Mouse (Mus musculus) kidney, embryonic 16.5 days (tissue): ENCODE results near the gene Tmppe. TPM values are rescaled to one million over a fixed set of nuclear protein-coding genes. Genes with fewer than 3 reads are reported as not detected.

Experiments
- ATAC-seq: fragments of 200-750 bp; cut with Nextera tagmentation; 2 replicates; pipeline ENCODE4 v1.8.0; 2017; ENCODE audit warnings: moderate TSS enrichment; ENCODE audit not compliant: low FRiP score, low TSS enrichment
- H3K27ac ChIP-seq: fragments of 300-500 bp; sonication (generic); 2 replicates; pipeline ENCODE4 v1.5.1; 2014; ENCODE audit warnings: low read length
- H3K27me3 ChIP-seq: fragments of 300-500 bp; sonication (generic); 2 replicates; pipeline ENCODE4 v1.6.1; 2014; ENCODE audit warnings: low read length, control low read depth, mixed read lengths; ENCODE audit not compliant: insufficient read depth
- H3K36me3 ChIP-seq: fragments of 300-500 bp; sonication (generic); 2 replicates; pipeline ENCODE4 v1.6.1; 2014; ENCODE audit warnings: low read length, control low read depth, mixed read lengths; ENCODE audit not compliant: insufficient read depth
- H3K4me1 ChIP-seq: fragments of 300-500 bp; sonication (generic); 2 replicates; pipeline ENCODE4 v1.6.1; 2014; ENCODE audit warnings: low read length, control low read depth, mixed read lengths; ENCODE audit not compliant: insufficient read depth
- H3K4me2 ChIP-seq: fragments of 300-500 bp; sonication (generic); replicated peaks from 2 replicates; pipeline ENCODE4 v1.6.1; 2014; ENCODE audit warnings: low read depth, low read length
- H3K4me3 ChIP-seq: fragments of 300-500 bp; sonication (generic); 2 replicates; pipeline ENCODE4 v1.5.1; 2014; ENCODE audit warnings: mild to moderate bottlenecking, low read length
- H3K9ac ChIP-seq: fragments of 300-500 bp; sonication (generic); replicated peaks from 2 replicates; pipeline ENCODE4 v1.6.1; 2014; ENCODE audit warnings: low read length
- H3K9me3 ChIP-seq: fragments of 300-500 bp; sonication (generic); 2 replicates; pipeline ENCODE4 v1.6.1; 2016; ENCODE audit warnings: low read length, control low read depth
- WGBS: fragments of 180-500 bp; shearing (Covaris S2); extraction: QIAGEN DNeasy Blood & Tissue Kit; methylation state at CpG from one replicate; pipeline ENCODE4 v1.1.7; 2014; 5-methylcytosine and 5-hydroxymethylcytosine counted together
- polyA plus RNA-seq: library from polyadenylated mRNA; unstranded; fragments of >200 nt; fragmentation: Nextera tagmentation; extraction: Ambion mirVana; gene quantifications from 2 replicates; pipeline ENCODE4 v1.2.1, GENCODE M21; 2015

Tmppe gene
- polyA plus RNA-seq, 1 experiment from 2014 or later = 15.3 TPM

DNA sequence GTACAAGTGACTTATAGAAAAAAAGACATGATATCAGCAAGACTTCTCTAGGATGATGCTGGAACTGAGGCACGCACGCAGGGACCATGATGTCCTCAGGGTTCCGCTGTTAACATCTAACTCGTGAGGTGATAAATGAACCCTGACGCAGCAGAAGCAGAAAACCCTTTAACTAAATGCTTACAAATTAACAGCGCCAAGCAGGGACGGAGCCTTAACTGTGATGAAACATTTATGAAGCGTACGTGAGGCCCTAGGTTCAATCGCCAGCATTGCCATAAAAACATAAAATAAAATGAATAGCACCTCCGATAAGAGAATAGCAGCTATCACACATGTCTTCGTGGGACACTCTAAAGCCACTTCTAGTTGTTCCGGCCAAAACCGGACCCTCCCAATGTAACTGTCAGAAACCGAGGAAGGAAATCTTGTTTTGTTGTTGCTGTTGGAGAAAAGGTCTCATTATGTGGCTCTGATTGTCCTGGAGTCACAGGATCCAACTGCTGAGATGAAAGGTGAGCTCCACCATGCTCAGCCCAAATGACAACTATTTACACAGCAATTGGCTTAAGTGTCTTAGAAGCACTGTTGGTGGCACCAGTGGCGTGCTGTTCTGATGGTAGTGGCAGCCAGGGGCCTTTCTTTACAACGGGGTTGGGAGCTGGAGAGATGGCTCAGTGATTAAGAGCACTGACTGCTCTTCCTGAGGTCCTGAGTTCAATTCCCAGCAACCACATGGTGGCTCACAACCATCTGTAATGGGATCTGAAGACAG, 17.8 kb upstream of the Tmppe start:
- Histone ChIP-seq H3K4me2 (no peak overlapping the region), H3K27me3 (no peaks in the 10 kb centered on the region), H3K9ac (no peak overlapping the region), H3K27ac (0 out of 2 replicates have a peak overlapping the region, but pooled peaks have one; percentile 34), H3K36me3 (peaks cover 42% of the 10 kb centered on the region), H3K9me3 (no peaks in the 10 kb centered on the region), H3K4me1 (0 out of 2 replicates have a peak, but pooled peaks cover 3% of the 10 kb centered on the region), H3K4me3 (no peak overlapping the region)
- ATAC-seq = no peak
- 59% methylated on average over 17 of the region's 17 CpGs for WGBS

DNA sequence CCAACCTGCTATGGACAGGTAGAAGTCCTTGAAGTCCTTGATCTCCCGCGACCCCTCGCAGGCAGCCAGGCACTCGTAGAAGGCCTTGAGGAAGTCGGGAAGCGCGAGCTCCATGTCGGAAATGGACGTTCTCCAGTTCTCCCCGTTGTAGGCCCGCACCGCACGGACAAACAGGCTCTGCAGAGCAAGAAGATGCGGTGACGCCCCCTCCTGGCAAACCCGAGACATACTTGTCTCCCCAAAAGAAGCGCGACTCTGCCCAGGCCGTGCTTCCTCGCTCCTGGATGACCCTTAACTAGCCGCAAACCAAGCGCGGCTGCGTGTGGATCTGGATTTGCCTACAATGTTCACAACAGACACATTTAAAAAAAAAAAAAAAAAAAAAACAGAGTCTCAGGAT, 16.2 kb upstream of the Tmppe start:
- no peak overlapping the region for H3K4me3 ChIP-seq
- H3K27me3 ChIP-seq = no peaks in the 10 kb centered on the region
- ATAC-seq = no peak
- H3K9ac ChIP-seq = no peak overlapping the region
- H3K9me3 ChIP-seq = no peaks in the 10 kb centered on the region
- peaks cover 14% of the 10 kb centered on the region for H3K4me1 ChIP-seq
- no peak overlapping the region for H3K27ac ChIP-seq
- WGBS = 94% methylated on average over 24 of the region's 24 CpGs
- no peak overlapping the region for H3K4me2 ChIP-seq
- H3K36me3 ChIP-seq = peaks cover 35% of the 10 kb centered on the region

DNA sequence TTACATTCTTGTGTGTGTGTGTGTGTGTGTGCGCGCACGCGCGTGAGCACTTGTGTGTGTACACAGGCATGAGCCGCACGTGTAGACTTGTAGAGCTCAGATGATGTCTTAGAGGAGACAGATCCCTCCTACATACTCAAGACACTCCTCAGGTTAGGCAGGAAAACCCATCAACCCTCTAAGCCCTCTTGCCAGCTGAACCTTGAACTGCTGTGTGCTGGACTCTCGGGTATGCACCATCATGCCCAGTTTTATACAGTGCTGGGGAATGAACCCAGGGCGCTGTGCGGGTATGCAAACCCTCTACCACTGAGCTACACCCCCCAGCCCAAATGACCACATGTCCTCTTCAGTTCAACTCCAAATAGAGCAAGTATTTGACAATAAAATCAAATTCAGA, 15.7 kb upstream of the Tmppe start:
- Histone ChIP-seq H3K4me3 (no peak overlapping the region), H3K27ac (no peak overlapping the region), H3K9ac (no peak overlapping the region), H3K4me1 (peaks cover 14% of the 10 kb centered on the region), H3K4me2 (no peak overlapping the region), H3K27me3 (no peaks in the 10 kb centered on the region), H3K36me3 (peaks cover 30% of the 10 kb centered on the region), H3K9me3 (no peaks in the 10 kb centered on the region)
- WGBS = 95% methylated on average over 10 of the region's 10 CpGs
- ATAC-seq = no peak

DNA sequence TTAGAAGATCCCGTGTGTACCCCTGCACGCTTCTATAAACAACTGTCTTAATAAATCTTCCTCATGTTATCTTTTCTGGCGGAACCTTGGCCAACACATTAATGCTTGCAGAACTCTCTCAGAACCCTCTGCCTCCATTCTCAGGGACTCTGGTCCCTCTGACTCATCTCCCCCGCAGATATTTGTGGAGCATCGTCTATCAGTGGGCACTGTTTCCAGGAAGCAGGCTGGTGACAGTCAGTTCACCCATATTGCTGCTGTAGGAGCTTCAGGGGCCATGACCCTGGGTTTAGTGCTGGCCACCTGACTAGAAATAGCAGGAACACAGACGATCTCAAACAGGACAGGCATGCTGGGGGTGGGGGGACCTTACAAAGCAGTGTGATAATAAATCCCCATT, 13.8 kb upstream of the Tmppe start:
- H3K27ac ChIP-seq = no peak overlapping the region
- no peak overlapping the region for H3K4me3 ChIP-seq
- no peaks in the 10 kb centered on the region for H3K27me3 ChIP-seq
- H3K4me2 ChIP-seq = no peak overlapping the region
- H3K9me3 ChIP-seq = no peaks in the 10 kb centered on the region
- peaks cover 19% of the 10 kb centered on the region for H3K4me1 ChIP-seq
- H3K36me3 ChIP-seq = peaks cover 28% of the 10 kb centered on the region
- no peak for ATAC-seq
- WGBS = 38% methylated on average over 6 of the region's 6 CpGs
- H3K9ac ChIP-seq = no peak overlapping the region

DNA sequence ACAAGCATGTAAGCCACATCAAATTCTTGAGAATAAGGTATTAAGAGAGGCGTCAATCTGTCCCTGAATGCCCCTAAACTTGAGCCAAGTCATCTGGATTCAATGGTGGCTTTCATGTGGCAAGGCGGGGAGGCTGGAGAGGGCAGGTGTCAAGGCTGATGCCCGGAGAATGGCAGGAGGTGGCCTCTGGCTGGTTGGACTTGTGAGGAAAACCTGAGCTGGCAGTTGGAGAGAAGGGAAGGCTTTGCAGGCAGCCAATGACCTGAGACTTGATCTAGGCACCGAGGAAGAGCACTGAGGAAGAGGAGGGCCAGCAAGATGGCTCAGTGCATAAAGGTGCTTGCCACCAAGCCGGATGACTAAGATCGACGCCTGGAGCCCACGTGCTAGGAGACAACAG, 12.6 kb upstream of the Tmppe start:
- H3K27me3 ChIP-seq = no peaks in the 10 kb centered on the region
- H3K36me3 ChIP-seq = peaks cover 20% of the 10 kb centered on the region
- no peak for ATAC-seq
- H3K27ac ChIP-seq = no peak overlapping the region
- H3K9me3 ChIP-seq = no peaks in the 10 kb centered on the region
- H3K4me3 ChIP-seq = no peak overlapping the region
- peaks cover 19% of the 10 kb centered on the region for H3K4me1 ChIP-seq
- H3K9ac ChIP-seq = no peak overlapping the region; the same call in 1 of the 2 replicates
- H3K4me2 ChIP-seq = no peak overlapping the region
- 81% methylated on average over 8 of the region's 8 CpGs for WGBS

DNA sequence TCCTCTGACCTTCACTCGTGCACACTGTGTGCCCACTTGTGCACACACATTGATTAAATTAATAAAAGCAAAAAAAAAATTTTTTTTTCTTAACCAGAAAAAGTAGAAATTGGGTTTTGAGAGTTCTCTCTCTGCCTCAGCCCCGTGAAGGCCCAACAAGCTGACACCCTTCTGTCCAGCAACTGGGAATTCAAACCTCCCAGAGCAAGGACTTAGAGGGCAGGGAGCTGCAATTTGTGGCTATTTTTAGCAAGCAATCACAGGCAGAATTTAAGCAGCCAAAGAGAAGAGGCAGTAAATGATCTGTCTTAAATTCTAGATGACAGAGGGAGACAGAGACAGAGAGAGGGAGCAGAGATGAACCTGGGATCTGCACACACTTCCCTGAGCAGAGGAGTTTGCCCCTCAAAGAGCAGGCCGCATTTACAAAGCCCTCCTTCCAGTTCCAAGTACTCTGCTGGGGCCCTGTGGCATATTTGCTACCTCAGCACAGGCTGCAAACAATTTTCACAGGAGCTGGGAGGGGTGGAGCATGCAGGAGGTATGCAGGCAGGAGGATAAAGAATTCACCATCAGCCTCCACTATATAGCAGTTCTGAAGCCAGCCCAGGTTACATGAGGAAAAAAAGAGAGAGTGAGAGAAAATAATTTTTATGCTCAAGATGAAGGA, 12.1 kb upstream of the Tmppe start:
- no peaks in the 10 kb centered on the region for H3K27me3 ChIP-seq
- peaks cover 17% of the 10 kb centered on the region for H3K36me3 ChIP-seq
- no peak overlapping the region; the same call in 1 of the 2 replicates for H3K9ac ChIP-seq
- peak overlapping the region; percentile 65 for H3K27ac ChIP-seq
- no peak overlapping the region for H3K4me3 ChIP-seq
- WGBS = 70% methylated on average over 3 of the region's 3 CpGs
- H3K4me1 ChIP-seq = peaks cover 19% of the 10 kb centered on the region
- 0 out of 2 replicates have a peak, but pooled peaks have one; percentile 0 for ATAC-seq
- H3K4me2 ChIP-seq = no peak overlapping the region; the same call in 1 of the 2 replicates
- H3K9me3 ChIP-seq = no peaks in the 10 kb centered on the region

DNA sequence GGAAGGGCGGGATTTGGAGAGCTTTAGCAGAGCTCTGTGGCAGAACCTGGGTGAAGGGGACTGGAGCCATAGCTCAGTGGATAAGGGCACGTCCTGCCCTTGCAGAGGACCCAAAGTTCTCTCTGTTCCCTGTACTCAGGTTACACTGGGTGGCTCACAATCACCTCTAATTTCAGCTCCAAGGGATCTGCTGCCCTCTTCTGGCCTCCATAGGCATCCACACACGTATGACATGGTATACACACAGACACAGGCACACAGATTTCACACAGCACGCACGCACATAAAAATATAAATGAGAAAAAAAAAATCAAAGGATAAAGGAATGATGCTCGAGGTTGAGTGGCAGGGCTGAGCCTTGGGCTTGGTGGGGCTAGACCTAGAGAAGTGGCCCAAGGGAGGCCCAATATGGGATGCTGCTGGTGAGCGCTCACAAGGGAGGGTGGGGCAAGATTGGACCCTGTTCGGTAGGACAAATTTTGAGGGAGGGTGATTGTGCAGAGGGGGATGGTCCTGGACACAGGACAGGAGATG, 11.5 kb upstream of the Tmppe start:
- WGBS = 77% methylated on average over 8 of the region's 8 CpGs
- Histone ChIP-seq H3K9me3 (no peaks in the 10 kb centered on the region), H3K27me3 (no peaks in the 10 kb centered on the region)

DNA sequence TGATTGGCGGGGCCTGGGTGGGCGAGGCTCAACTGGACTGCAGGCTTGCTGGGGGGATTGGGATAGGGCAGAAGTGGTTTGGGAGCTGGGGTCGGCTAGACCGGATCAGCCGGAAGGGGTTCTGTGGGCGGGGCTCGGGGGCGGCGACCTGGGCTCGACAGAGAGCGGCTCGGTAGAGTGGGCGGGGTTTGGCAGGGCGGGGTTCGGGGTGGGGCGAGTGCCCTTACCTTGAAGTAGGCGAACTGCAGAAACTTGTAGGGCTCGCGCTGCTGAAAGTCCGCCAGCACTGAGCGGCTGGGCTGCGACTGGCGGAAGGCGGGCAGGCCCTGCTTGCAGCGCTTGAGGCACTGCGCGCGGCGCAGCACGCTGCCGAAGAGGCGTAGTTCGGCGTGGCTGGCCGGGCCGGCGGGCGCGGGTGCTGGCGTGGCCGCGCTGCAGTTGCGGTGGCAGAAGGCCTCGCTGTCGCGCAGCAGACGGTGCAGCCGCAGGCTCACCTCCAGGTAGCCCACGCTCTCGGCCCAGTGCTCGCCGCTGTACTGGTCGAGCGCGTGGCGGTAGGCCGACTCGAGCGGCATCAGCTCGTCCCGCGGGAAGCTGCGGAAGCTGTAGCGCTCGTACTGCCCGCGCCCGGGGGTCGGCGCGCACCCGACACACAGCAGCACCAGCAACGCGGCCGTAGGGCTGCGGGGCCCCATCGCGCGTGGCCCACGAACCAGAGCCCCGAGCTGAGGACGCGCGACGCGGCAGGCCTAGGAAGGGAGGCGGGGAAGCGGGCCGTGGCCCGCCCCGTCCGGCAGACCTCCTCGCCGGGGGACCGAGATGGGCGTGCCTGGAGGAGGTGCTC, 10.8 kb upstream of the Tmppe start, which contains the start of gene Crtap:
Crtap (minus strand) TSS at position 771 of the 844 bp plus-strand sequence.
- Histone ChIP-seq H3K36me3 (0 out of 2 replicates have a peak, but pooled peaks cover 9% of the 10 kb centered on the region), H3K4me2 (peak within 1 kb of the TSS; percentile 71), H3K27me3 (no peaks in the 10 kb centered on the region), H3K9ac (peak within 1 kb of the TSS; percentile 92), H3K9me3 (no peaks in the 10 kb centered on the region), H3K4me1 (peaks cover 19% of the 10 kb centered on the region), H3K27ac (peak within 1 kb of the TSS; percentile 95), H3K4me3 (peak within 1 kb of the TSS; percentile 83)
- peak; percentile 90 for ATAC-seq
- 1% methylated on average over 87 of the region's 96 CpGs for WGBS

More for the DNA sequence above, 11.5 kb upstream of the Tmppe start:
- Histone ChIP-seq H3K9ac (peak overlapping the region; percentile 92; the same call in 1 of the 2 replicates), H3K4me1 (peaks cover 19% of the 10 kb centered on the region), H3K4me2 (peak overlapping the region; percentile 71), H3K4me3 (peak overlapping the region; percentile 83), H3K27ac (peak overlapping the region; percentile 95), H3K36me3 (peaks cover 13% of the 10 kb centered on the region)
- peak; percentile 30 for ATAC-seq

DNA sequence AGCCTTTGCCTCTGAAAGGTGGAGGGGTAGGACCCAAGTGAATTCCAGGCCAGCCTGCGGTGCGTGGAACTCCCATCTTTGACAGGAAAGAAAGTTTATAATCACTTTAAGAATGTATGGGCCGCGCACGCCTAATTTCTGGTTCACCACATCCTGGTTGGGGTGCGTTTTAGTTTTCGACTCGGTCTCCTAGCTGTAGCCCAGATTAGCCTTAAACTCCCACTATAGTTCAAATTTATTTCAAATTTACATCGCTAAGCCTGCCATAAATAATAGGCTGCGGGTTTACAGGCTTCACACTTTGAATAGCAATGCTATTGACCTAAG, 10.2 kb upstream of the Tmppe start:
- Histone ChIP-seq H3K9me3 (no peaks in the 10 kb centered on the region), H3K27ac (no peak overlapping the region), H3K36me3 (0 out of 2 replicates have a peak, but pooled peaks cover 4% of the 10 kb centered on the region), H3K4me2 (peak overlapping the region; percentile 71), H3K27me3 (no peaks in the 10 kb centered on the region), H3K4me1 (peaks cover 19% of the 10 kb centered on the region), H3K9ac (peak overlapping the region; percentile 92), H3K4me3 (peak overlapping the region; percentile 83)
- 2% methylated on average over 10 of the region's 10 CpGs for WGBS
- ATAC-seq = no peak
